Mouse (Mus musculus) liver, embryonic 18 days (tissue): ENCODE results near the gene Olfr1209. TPM values are rescaled to one million over a fixed set of nuclear protein-coding genes. Genes with fewer than 3 reads are reported as not detected.

Source experiments
- polyA plus RNA-seq: library from polyadenylated mRNA; depleted of rRNA; stranded (reverse); fragments of >200 nt; gene quantifications from 2 replicates; pipeline ENCODE4 v1.2.3, GENCODE M21; 2012; rRNA removed

Olfr1209 gene
- not detected in 2 replicates for polyA plus RNA-seq

DNA sequence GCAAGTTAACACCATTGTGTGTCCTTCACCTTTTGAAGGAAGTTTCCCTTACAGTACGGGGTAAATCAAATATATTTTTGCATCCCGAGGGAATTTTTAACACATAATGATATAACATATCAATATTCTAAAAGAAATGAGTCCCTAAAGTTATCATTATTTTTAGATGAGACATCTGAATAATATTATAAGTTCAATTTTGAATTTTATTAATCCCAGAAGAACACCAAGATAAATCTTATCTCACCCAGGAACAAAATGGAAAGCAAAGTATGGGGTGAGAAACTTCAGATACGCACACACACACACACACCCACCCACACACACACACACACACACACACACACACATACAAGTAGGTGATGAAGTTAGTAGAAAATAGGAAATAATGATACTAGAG, at the start of gene Olfr1209:
TSS of gene Olfr1209 (minus strand) at position 101 of the 400 bp plus-strand sequence.

DNA sequence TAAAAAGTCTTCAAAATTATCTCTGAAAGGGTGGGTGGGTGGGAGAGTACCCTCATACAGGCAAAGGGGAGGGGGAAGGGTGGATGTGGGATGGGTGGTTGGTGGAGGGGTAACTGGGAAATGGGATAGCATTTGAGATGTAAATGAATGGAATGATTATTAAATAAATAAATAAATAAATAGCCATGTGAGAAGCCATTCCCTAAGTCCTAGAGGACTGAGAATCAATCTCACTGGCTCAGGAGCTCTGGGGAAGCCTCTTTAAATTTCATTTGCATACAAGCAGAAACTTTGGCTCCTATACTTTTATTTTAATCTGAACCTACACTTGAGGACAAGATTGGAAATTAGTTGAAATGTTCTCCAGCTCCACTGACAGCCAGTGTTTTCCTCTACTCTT, 38.7 kb upstream of the Olfr1209 start, which contains the start of gene Olfr1212:
TSS of gene Olfr1212 (plus strand) at position 301 of the 400 bp plus-strand sequence.

DNA sequence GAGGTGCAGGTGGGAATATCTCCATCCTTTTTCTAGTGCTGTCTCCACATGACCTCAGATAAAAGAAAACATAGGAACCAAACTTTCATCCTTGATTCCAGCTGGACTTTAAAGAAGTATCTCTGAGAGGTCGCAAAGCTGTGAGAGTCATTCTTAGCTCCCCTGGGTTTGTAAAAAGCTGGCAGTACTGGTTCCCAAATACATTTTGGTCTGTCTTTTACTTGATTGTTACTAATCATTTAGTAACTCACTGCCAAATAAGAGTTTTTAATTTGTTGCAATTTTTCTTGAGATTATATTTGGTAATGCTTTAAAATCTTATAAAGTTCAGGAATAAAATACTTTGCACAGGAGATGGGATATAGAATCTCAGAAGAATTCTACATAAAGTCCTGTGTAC, 23.1 kb upstream of the Olfr1209 start, which contains the start of gene Olfr1211:
TSS of gene Olfr1211 (minus strand) at position 101 of the 400 bp plus-strand sequence.

DNA sequence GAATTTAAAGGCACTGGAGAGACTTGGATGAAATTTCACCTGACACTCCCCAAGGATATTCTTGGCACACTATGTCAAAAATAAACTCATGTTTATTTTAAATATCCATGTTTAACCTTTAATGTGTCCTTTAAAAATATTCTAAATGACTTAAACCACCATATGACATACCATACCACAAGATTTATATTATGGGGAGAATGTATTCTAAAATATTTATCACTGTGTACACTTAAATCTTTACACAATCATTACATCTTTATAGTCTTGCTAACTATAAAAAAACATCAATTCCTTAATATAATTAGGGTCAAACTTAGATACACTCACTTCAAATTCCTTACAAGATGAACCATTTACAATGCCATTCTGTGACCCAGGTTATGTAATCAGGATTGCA, 12.7 kb downstream of the Olfr1209 start, which contains the start of gene Olfr1208:
TSS of gene Olfr1208 (minus strand) at position 101 of the 400 bp plus-strand sequence.

DNA sequence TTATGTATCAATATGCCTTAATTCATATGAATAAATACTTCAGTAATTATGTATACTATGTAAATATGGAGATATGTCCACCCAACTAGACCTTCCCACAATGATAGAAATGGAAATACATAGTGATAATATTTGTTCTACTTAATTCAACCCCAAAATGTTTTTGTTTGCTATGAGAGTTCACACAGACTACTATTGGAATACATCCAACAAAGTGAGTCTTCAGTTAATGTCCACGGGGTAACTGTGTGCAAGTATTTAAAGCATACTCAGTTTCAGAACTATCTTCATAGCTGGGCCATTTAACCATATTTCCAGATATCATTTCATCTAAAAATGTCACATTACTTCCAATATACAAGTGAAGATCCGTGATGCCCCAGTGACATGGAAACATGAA, 52.0 kb downstream of the Olfr1209 start, which contains the start of gene Olfr1206:
TSS of gene Olfr1206 (plus strand) at position 301 of the 400 bp plus-strand sequence.

Other genes with a start within 250 kb of the Olfr1209 start
- not detected in 2 replicates for gene Olfr1193, start 239.5 kb downstream of the Olfr1209 start, polyA plus RNA-seq
- not detected in 2 replicates for gene Olfr1195, start 226.0 kb downstream of the Olfr1209 start, polyA plus RNA-seq
- not detected in 2 replicates for gene Olfr1196, start 210.6 kb downstream of the Olfr1209 start, polyA plus RNA-seq
- gene Olfr1197, start 182.8 kb downstream of the Olfr1209 start, polyA plus RNA-seq: not detected in 2 replicates
- not detected in 2 replicates for gene Olfr1198, start 163.8 kb downstream of the Olfr1209 start, polyA plus RNA-seq
- not detected in 2 replicates for gene Olfr1199, start 154.7 kb downstream of the Olfr1209 start, polyA plus RNA-seq
- not detected in 2 replicates for gene Olfr1200, start 144.7 kb downstream of the Olfr1209 start, polyA plus RNA-seq
- gene Olfr1201, start 122.1 kb downstream of the Olfr1209 start, polyA plus RNA-seq: not detected in 2 replicates
- gene Olfr1202, start 100.7 kb downstream of the Olfr1209 start, polyA plus RNA-seq: not detected in 2 replicates
- gene Olfr1205, start 85.4 kb downstream of the Olfr1209 start, polyA plus RNA-seq: not detected in 2 replicates
- not detected in 2 replicates for gene Olfr1204, start 65.9 kb downstream of the Olfr1209 start, polyA plus RNA-seq
- gene Olfr1206, start 51.9 kb downstream of the Olfr1209 start, polyA plus RNA-seq: not detected in 2 replicates
- not detected in 2 replicates for gene Olfr1208, start 12.8 kb downstream of the Olfr1209 start, polyA plus RNA-seq
- gene Olfr1211, start 23.0 kb upstream of the Olfr1209 start, polyA plus RNA-seq: not detected in 2 replicates
- not detected in 2 replicates for gene Olfr1212, start 38.8 kb upstream of the Olfr1209 start, polyA plus RNA-seq
- not detected in 2 replicates for gene Gm13762, start 65.1 kb upstream of the Olfr1209 start, polyA plus RNA-seq
- gene Olfr1214, start 77.5 kb upstream of the Olfr1209 start, polyA plus RNA-seq: not detected in 2 replicates
- not detected in 2 replicates for gene Olfr1215, start 91.8 kb upstream of the Olfr1209 start, polyA plus RNA-seq
- not detected in 2 replicates for gene Olfr1216, start 103.2 kb upstream of the Olfr1209 start, polyA plus RNA-seq
- not detected in 2 replicates for gene Olfr1217, start 116.9 kb upstream of the Olfr1209 start, polyA plus RNA-seq
- gene Olfr1218, start 146.0 kb upstream of the Olfr1209 start, polyA plus RNA-seq: not detected in 2 replicates
- gene Olfr1219, start 168.4 kb upstream of the Olfr1209 start, polyA plus RNA-seq: not detected in 2 replicates
- gene Olfr1220, start 191.7 kb upstream of the Olfr1209 start, polyA plus RNA-seq: not detected in 2 replicates
- not detected in 2 replicates for gene Olfr1221, start 202.1 kb upstream of the Olfr1209 start, polyA plus RNA-seq
- gene Olfr1222, start 217.9 kb upstream of the Olfr1209 start, polyA plus RNA-seq: not detected in 2 replicates
- gene Olfr1223, start 236.4 kb upstream of the Olfr1209 start, polyA plus RNA-seq: not detected in 2 replicates
- not detected in 2 replicates for gene Olfr1224-ps1, start 248.9 kb upstream of the Olfr1209 start, polyA plus RNA-seq